Mouse (Mus musculus) kidney, postnatal 4 days (tissue): ENCODE measurements around the gene Asxl1.

Source experiments
- DNase-seq, 2 experiments: peaks; one replicate each; pipeline ENCODE4 v3.0.0; 2021; ENCODE audit warnings: mixed read lengths in 2 of 2

Gene Asxl1

GRCm38 (mm10) chr2:153345454-153346220, at the start of gene Asxl1:
Gene Asxl1, plus strand, starts transcription at chr2:153345829.
- DNase-seq, result peak; percentile 98 to 99

- peak in 1 of 2 experiments; percentile 9 for DNase-seq
Measured at GRCm38 (mm10) chr2:153297771-153298170, 47.9 kb upstream of the Asxl1 start.

DNA sequence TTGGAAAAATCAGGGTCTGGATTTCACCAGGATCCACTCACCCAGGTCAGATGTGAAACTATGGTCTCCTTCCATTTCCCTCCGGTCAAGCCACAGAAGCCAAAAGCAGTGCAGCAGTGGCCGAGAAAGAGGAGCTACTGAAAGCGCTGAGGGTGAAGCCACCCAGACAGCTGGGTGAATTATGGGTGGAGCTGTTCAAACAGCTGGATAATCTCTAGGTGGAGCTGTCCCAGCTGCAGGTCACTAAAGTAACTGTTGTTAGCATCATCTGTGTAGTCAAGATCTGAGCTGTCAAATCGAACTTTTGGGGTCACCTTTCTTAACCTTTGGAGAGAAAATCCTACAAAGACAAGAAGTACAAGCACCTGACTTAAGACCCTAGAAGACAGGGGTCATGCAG, 47.2 kb upstream of the Asxl1 start:
- peak; percentile 37 to 55 for DNase-seq

- DNase-seq, result peak; percentile 11 to 31
Measured at GRCm38 (mm10) chr2:153298863-153299262, 46.8 kb upstream of the Asxl1 start.

DNA sequence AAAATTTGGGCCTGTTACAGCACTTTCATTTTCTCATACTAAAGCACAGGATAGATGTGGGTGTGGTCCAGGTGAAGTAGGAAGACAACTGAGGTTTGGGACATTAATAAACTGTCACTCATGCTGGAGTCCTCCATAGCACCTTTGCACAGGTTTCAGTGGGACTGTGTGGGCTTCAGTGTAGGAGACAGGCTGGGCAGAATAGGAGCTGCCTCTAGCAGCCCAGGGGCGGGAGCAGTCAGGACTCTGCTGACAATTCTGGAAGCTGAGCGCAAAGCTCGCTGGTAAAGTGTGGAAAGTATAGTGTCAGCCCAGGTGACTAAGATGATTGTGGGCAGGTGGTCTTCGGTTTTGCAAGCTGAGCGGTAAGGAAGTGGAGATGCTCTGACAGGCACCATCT, 44.5 kb upstream of the Asxl1 start:
- no peak for DNase-seq

DNA sequence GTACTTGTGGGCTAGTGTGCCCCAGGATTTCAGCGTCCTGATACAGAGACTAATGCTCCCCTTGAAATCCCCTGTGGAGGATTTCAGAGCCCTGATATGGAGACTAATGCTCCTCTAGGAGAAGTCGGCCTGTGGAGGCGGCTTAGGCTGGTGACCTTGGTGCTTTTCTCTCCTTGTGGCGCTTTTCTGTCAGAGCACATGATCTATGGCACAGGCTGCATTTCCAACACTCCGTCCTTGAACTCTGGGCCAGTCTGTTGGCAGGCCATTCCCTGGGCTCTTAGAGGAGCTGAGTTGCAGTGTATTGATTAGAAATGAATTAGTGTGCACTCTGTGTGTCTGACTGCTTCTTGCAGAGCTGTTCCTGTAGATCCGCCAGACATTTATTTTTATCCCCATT, 40.4 kb upstream of the Asxl1 start:
- DNase-seq, result no peak

DNA sequence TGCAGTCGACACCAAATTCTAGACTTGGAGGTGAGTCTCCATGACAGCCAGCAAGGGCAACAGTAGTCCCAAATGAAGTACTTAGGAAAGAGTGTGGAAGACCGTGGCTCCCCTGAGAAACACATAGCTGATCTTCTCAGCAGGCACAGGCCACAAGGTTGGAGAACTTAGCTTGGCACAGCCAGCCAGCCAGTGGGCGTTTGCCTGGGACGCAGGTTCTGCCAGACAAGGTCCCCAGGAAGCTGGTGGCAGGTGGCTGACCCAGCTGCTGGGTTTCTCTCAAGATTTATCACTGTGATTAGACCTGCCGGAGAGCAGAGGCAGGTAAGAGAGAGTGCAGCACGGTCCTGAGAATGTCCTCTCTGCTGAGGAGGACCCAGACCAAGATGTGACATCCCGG, 37.0 kb upstream of the Asxl1 start:
- no peak for DNase-seq

- DNase-seq, result no peak
Measured at GRCm38 (mm10) chr2:153309106-153309505, 36.5 kb upstream of the Asxl1 start.

GRCm38 (mm10) chr2:153310228-153310627, 35.4 kb upstream of the Asxl1 start:
- no peak for DNase-seq

DNA sequence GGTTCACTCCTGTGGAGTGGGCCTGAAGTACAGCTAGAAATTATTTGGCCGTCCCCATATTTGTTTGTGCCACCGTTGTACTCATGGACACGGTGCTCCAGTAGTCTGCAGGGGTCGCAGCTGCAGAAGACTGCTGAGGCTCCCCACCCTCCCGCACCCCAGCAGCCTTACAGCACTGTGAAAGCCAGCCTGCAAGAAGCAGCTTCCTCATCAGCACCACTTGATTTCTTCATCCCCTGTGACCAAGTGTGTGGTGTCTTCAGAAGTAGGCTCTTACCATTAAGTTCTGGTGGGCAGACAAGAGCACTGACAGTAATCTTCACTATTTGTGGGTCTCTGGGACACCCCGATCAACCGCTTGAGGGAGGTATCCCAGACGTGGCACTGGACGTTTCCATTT, 32.7 kb upstream of the Asxl1 start:
- no peak for DNase-seq

DNA sequence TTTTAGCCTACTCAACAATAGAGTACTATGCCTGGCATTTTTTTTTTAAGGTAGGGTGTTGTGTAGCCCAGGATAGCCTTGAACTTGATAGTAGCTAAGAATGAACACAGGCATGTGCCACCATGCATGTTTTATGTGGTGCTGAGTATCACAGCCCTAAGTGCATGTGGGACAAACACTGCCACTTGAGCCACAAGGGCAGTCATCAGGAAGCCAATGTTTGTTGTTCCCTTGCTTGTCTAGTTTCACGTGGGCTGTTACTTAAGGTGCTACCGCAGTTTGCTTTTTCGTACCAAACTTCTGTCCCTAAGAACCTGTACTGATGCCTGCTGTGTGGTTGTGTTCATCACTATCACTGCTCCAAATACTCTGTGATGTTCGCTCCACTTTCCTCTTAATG, 27.2 kb upstream of the Asxl1 start:
- no peak for DNase-seq

- DNase-seq, result peak; percentile 19 to 23
Measured at GRCm38 (mm10) chr2:153319036-153319643, 26.5 kb upstream of the Asxl1 start.

DNA sequence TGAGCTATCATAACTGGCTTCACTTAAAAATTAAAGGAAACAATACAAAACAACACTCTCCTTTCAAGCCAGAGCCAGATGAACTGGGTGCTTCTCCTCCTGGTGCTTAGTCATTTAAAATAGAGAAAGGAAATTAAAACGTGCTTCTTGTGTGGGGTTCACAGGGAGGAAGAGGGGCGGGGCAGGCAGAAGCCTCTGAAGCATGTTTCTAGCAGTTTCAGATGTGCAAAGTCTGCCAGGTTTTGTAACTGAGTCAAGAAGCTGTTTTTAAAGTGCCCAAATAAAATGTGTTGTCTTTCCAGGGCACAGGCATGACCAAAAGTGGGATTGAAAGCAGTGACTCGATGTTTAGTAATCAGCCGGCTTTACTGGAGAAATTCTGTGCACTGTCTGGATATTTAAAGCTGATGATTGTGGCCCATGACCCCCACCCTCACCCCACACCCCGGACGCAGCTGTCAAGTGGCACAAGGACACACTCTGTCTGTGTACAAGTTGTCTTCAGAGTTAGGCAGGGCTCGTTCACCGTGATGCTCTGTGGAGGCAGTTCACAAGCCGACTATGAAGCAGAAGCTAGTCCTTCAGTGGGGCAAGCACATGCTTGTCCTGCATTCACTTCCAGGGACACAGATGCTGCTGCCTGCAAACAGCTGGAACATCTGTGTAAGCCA, 19.8 kb upstream of the Asxl1 start:
- no peak for DNase-seq

- no peak for DNase-seq
Measured at GRCm38 (mm10) chr2:153332271-153332670, 13.4 kb upstream of the Asxl1 start.

DNA sequence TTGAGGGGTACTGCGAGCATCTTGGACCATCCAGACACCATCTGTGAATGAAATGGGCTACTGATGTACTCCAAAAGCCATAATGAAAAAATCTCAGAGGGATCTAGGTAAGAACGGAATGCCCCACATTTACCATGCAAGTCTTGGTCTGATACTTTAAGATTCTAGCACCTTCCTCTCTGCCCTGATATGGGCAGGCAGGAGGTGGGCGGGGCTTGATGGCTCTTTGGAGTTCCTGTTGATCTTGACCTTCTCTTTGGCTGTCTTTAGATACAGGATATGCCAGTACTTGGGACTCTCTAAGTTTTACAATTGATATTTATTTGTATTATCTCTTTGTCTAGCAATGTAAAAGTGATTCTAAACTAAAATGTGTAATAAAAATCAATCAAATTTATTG, 12.6 kb upstream of the Asxl1 start:
- DNase-seq, result peak; percentile 19 to 28

DNA sequence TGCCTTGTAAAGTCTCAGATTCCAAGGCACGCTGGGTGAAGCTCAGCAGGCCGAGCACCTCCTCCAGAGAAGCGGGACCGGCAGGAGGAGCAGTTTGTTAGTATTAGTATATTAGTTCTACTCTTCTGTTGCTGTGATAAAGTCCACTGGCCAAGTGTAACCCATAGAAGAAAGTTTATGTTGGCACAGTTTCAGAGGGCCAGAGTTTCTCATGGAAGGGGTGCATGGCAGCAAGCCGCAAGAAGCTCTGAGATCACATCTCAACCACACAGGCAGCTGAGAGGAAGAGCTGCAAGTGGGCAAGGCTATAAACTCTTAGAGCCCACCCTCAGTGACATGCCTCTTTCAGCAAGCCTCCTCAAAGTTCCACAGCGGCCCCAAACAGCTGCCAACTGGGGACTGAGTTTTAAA, 11.8 kb upstream of the Asxl1 start:
- peak; percentile 39 to 56 for DNase-seq

DNA sequence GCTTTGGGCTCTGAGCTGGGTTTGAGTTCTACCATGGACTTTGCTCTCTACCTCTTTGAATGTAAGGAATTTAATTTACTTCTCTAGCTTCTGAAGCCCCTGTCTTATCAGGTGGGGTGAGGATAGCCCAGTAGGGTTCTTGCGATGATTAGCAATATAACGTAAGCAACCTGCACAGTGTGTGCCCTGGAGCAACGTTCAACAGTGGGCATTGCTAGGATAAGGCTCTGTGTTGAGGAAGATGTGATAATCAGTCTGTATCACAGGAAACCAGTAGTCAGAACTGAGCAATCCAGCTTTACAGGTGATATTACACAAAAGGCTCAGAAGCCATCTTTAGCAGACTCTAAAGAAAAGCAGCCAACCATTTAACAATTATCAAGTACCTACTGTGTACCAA, 11.3 kb upstream of the Asxl1 start:
- no peak for DNase-seq

DNA sequence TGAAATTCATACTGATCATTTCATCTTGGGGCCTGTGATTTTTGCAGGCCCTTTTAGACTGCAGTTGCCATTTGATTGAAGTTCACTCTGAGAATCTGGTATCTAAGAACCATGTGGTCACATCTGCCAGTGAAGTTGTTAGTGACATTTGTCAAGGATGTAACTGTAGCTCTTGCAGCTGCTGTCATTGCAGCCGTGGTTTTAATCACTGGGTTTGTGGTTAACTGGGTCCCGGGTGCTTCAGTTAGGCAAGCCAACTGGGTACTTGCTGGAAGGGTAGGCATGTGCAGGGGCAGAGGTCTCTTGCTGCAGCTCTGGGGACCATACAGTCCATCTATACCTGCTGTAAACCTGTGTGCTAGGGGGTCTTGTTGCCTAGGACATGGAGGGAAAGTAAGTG, 9.5 kb upstream of the Asxl1 start:
- no peak for DNase-seq

DNA sequence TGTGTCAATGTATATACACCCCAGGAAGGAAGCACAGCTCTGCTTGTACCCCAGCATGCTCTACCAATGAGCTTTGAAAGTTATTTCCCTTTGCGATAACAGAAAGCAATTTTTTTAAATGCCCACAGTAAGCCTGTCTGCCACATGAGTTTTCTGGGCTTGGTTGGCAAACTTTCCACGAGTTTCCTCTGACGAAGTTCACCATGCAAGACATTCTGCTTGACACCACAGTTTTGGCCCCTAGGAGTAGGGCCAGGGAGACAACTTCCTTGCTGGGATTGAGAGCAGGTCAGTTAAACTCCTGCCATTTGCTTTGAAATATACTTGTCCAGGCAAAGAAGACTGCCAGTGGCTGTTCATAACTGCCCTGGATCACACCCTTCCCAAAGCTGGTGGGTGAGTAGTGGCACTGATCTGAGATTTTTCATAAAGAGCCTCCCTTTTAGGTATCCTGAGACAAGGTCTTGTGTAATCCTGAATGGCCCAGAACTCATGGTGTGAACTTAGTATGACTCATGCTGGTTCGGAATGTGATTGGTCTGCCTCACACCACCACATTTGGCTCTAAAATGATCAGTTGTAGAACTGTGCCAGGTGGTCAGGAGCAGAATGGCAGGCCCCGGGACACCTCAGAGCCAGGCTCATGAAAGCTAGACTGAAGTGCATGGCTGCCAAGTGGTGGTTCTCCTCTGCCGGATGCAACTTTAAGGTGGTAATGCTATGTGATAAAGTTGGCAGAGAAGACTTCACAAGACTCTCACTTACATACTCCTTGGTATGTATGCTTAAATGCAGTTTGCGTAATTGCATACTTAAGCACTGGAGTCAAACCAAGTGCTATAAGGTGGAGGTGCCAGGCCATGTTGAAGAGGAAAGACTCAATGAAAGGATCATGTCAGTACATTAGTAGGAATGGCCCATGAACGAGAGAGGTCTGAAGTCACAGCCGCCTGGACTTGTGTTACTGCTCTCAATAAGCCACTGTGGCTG, 7.0 kb upstream of the Asxl1 start:
- DNase-seq, result no peak

- DNase-seq, result no peak
Measured at GRCm38 (mm10) chr2:153342166-153342565, 3.5 kb upstream of the Asxl1 start.

DNA sequence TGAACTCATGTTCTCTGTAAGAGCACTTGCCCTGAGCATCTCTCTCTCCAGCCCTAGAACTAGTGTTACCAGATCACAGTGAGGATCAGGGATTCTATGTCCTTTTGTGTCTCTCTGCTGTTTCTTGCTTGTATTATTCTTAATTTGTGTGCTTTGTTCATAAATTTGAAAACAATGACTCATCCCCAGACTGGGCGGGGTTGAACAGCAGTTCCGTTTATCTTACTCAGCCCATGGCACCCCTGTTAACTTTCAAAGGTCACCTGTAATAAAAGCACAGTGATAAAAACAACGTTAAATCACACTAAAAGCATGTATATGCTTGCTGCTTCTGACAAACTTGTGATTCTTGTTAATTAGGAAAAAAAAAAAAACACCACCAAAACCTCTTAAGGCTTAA, 3.0 kb upstream of the Asxl1 start:
- no peak for DNase-seq

GRCm38 (mm10) chr2:153343191-153343590, 2.4 kb upstream of the Asxl1 start:
- no peak for DNase-seq

GRCm38 (mm10) chr2:153345071-153345453, 567 bp upstream of the Asxl1 start:
- no peak for DNase-seq
